Mouse (Mus musculus) CD8-positive naive resting alpha-beta T cell, adult 57 days (primary cell): ENCODE results near the gene Plcz1. TPM values are rescaled to one million over a fixed set of nuclear protein-coding genes. Genes with fewer than 3 reads are reported as not detected.

ENCODE experiments used
- total RNA-seq: library from RNA; stranded (reverse); gene quantifications from one replicate; pipeline ENCODE4 v1.2.4, GENCODE M21; 2023

Plcz1 gene
- not detected for total RNA-seq

GRCm38 (mm10) chr6:140041357-140041756, at the start of gene Plcz1:
TSS of gene Plcz1 (minus strand) at chr6:140041457.

GRCm38 (mm10) chr6:140040952-140041351, 305 bp downstream of the Plcz1 start, which contains the start of gene Capza3:
TSS of gene Capza3 (plus strand) at chr6:140041252.

Other genes starting within 250 kb of the Plcz1 start
- not detected for gene Capza3, start 205 bp downstream of the Plcz1 start, total RNA-seq